Mouse (Mus musculus): ENCODE data around the gene Nkiras1. TPM values are rescaled to one million over a fixed set of nuclear protein-coding genes. Genes with fewer than 3 reads are reported as not detected.
A peak's percentile ranks its signal among the peaks of the same experiment; 100 is the strongest.

Nkiras1 gene
- total RNA-seq, 2 experiments from 2014 or later = 38.4 to 40.6 TPM

DNA sequence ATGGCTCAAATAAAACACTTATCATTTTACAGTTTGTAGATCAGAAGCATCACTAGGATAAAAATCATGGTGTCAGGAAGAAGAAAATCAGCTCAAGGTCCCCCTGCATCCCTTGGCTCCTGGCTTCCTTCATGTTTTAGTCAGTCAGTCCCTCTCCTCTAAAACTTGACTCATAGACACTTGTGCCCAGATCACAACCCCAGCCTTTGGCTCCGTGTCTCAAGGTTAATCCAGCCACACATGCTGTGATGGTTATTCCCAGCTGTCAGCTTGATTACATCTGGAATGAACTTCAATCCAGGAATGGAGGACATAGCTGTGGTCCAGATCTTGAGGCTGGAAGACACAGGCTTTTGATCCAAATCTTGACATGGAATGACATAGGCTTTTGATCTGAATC is 3.6 kb downstream of the Nkiras1 start:
- DNase-seq = no peak

DNA sequence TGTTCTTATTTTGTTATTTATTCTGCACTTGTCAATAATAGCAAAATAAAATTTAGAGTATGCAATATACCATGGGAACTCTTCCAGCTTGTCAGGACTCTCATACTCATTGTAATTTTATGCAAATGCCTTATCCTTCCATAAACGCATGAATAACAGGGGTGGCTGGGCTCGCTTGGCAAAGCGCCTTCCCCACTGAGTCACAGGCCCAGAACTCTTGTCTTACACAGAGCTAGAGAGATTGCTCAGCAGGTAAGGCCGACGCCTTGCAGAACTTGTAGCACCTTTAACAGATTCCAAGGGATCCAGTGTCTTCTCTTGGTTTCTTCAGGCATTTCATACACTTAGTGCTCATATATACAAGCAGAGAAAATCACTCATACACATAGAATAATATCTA is 9.4 kb downstream of the Nkiras1 start:
- DNase-seq = no peak

DNA sequence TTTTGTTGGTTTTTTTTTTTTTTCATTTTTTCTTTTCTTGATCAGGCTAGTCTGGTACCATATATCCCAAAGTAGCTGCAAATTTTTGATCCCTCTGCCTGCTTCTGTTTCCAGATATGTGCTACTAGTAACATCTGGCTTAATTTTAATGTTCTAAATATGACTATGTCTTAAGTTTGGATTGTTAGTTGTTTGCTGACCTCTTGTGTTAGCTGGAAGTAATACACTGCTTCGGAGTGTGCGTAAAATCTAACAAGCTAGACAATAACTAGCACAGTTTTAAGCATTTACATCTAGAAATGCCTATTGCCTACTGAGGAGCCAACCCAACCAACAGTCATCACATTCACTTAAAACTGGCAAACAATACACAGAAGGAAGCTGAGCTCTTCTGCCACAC is 13.6 kb downstream of the Nkiras1 start:
- DNase-seq = no peak

DNA sequence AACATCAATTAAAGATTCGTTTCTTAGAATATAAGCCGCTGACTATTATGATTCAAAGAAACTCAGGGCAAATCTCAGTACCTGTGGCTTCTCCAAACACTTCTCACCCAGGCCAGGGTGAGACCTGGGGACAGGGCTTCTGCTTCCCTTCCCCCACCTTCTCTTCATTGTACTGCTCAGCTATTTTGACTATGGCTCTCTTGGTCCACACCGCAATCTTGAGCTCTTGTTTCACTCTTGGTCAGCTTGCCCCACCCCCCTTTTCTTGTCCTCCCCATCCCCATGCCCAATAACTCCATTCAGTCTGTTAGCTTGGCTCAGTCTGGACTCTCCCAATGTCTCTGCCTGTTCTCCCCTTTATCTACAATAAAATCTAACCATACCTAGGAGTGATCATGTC is 14.5 kb downstream of the Nkiras1 start:
- no peak for DNase-seq

DNA sequence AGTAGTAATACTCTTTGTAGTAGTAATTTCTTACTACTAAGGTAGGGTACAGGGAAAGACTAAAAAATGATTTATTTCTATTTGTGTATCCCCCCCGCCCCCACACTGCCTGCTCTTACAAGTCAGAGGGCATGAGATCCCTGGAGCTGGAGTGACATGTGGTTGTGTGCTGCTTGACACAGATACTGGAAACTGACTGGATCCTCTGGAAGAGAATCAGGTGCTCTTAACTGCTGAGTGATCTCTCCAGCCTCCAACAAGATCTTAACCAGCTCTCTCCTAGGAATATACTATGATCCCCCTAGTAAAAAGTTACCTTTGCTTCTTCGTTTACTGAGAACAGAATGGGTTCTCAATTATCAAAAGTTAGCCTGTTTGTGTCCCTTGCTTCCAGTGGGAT is 15.5 kb downstream of the Nkiras1 start:
- no peak for DNase-seq

DNA sequence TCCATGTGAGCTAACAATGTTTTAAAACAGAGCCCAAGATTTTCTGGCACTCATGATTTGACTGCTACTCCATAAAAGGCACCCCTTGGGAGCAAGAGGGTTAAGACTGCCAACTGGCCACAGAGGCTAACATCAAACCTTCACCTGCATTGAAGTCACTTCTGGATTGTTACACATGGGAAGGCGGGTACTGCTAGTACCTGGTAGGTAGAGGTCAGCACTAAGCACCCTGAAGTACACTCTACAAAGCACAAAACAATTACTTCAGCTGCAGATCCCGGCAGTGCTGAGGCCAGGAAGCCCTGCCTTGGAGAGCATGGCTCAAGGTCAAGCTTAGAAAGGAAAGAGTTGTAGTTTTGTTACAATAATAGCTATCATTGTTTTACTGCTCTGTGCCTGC is 16.5 kb downstream of the Nkiras1 start:
- no peak for DNase-seq

DNA sequence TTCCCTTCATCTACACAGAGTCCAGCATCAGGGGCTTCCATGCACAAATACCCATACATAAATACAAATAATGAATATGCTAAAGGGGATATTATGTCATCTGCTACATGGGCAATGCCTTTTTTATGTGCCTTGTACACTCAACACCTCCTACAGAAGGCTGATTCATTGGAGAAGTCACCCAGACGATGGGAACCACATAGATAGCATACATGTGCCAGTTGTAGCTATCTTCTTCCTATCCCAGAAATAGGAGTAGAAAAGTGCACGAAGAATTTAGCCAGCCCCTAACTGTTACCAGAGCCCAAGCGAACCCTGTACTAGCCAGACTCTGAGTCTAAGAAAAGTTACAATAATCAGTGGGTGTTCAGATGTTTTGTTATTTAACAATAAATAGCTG is 21.2 kb downstream of the Nkiras1 start:
- DNase-seq = no peak

DNA sequence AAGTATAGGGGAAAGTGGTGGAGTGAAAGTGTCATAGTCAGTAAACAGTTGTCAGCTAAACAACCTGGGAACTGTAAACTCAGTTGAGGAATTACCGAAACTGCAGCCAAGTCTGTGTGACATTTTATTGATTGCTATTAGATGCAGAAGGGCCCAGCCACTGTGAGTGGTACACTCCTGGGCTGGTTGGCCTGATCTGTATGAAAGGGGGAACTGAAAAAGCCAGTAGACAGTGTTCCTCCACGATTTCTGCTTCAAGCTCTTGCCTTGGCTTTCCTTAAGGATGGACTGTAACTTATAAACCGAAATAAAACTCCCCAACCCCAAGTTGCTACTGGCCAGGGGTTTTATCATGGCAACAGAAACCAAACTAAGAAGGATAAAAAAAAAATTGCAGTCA is 21.6 kb downstream of the Nkiras1 start:
- no peak for DNase-seq

DNA sequence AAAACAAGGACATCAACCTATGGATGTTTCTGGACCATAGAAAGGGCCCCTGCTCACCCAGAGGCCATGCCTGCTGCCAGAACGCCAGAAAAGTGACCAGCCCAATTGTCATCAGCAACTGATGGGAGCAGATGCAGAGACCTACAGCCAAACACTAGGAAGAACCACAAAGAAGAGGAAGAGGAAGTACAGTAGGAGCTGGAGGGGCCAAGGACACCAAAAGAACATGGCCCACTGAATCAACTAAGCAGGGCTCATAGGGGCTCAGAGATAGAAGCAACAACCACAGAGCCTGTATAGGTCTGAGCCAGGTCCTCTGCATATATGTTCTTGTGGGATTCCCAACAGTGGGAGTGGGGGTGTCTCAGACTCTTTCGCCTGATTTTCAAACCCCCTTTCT is 26.5 kb downstream of the Nkiras1 start:
- no peak for DNase-seq

DNA sequence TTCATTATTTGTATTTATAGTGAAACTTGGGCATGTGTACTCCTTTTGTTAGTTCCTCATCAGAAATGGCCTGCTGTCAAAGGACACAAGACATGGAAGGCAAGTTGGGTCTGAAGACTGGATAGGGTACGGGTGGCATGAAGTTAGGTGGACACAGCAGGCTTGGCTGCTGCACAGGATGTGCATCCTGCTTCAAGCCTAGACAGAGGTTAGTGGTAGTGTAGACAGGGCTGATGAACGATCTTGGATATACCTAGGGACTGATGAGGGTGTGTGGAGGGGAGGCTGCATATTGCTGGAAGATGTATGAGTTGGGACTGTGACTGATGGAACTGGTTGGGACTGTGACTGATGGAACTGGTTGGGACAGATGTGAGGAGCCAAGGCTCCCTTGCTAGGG is 27.9 kb downstream of the Nkiras1 start:
- DNase-seq = no peak

DNA sequence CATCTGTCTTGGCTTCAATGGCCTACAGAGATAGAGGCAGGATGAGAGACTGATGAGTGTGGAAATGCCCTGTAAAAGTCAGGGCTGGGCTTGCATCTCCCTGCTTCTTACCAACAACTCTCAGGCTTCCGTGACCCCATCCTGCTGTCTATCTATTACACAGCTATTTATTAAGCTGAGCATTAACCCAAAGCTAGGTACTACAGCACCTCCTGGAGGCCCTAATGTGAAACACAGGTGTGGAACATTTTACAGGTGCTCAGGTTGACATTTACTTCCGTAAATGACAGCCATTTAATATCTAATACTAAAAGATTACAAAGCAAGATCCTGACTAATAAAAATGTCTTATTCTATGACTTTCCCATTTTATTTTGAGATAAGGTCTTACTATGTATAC is 29.7 kb downstream of the Nkiras1 start:
- no peak for DNase-seq

DNA sequence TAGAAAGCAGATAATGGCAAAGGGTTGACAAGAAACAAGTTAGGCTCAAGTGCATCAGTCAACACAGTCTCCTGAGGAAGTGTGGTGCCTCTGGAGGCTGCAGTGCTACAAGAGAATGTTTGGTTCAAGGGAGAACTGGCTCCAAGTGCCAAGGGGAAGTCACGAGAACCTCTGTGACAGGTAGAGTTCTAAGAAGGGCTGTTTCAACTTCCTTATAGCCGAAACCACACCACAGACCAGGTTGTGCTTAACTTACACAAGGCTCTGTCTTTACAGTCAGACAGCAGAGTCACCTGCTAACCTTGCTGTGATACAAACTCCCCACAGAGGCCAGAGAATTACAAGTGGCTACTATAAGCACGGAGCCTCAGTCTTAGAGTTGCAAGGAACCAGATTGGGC is 30.7 kb downstream of the Nkiras1 start:
- DNase-seq = no peak

DNA sequence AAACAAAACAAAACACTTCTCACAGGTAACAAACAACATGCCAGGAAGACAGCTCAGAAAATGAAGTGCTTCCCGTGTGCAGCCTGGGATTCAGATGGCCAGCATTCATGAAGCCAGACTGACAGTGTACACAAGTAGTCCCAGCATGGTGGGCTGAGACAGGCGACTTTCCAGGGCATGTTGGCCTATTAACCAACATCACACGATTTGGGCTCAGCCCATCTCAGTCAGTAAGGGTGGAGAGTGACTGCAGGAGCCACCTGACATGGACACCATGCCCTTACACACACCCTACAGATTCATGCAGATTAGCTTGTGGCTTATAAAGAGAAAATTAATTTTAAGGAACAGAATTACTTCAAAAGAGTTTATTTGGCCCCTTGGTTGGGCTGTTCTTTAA is 31.8 kb downstream of the Nkiras1 start:
- DNase-seq = no peak

DNA sequence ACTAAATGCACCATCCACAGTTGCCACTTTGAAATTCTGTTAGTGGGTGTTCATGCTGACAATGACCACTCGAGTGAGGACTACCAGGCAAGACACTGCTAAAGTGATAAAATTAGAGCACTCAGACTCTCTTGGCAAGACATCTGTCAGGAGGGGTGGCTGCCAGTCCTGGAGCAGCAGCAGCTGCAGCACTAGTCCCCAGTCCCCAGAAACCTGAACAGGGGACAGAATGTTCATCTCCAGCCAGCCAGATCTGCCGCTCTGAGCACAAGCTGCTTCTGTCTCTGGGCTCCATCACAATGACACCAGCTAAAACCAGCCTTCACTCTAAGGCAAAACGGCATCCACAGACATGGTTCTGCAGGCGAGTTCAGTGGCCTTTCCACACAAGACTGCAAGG is 32.3 kb downstream of the Nkiras1 start:
- peak; percentile 63 for DNase-seq

DNA sequence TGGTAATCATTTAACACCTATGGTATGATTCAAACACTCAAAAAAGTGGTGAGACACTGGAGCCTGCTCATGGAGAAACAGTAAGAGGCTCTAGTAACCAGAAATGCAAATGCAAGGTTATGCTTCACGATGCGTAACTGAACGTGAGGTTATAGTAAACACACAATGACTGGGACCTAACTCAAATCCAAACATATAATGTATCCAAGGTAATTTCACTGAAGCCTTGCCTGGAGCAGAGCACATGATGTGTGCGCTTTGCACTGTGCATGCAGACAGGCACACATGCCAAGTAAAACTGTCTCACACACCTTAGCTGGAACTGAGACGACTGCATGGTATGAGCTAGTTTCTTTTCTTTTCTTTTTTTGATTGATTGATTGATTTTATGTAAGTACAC is 33.2 kb downstream of the Nkiras1 start:
- no peak for DNase-seq

DNA sequence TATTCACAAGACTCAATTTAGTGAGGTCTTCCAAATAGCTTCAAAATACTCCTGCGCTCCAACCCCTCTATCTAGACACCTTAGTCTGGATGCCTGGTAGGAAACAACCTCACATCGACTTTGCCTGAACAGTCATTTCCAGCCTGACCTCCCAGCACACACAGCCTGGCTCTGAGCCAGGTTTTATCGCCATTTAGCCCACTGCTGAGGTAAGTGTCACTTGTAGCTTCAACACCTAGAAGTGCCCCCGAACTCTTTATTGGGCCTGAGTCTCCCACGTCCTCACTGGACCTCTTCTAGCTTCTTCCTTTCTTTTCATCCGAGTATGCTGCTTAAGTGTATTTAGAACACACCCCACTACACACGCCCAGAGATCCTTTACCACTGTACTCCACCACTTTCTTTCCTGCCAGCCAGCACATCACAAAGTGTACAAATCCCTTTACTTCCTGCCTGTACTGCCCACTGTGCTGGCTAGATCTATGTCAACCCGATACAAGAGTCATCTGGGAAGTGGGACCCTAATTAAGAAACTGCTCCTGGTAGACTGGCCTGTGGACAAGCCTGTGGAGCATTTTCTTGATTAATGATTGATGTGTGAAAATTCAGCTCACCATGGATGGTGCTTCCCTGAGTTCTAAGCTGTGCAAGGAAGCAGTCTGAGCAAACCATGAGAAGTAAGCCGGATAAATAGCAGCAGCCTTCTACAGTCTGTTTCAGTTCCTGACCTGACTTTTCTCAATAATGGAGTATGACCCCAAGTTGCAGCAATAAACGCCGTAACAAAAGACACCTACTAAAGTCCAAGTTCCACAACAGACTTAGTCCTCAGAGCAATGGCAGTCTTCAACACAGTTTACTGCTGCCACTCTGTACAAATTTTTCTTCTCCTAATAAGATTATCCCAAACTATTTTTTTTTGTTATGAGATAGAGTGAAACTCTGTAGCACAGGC is 46.8 kb downstream of the Nkiras1 start:
- no peak for DNase-seq

DNA sequence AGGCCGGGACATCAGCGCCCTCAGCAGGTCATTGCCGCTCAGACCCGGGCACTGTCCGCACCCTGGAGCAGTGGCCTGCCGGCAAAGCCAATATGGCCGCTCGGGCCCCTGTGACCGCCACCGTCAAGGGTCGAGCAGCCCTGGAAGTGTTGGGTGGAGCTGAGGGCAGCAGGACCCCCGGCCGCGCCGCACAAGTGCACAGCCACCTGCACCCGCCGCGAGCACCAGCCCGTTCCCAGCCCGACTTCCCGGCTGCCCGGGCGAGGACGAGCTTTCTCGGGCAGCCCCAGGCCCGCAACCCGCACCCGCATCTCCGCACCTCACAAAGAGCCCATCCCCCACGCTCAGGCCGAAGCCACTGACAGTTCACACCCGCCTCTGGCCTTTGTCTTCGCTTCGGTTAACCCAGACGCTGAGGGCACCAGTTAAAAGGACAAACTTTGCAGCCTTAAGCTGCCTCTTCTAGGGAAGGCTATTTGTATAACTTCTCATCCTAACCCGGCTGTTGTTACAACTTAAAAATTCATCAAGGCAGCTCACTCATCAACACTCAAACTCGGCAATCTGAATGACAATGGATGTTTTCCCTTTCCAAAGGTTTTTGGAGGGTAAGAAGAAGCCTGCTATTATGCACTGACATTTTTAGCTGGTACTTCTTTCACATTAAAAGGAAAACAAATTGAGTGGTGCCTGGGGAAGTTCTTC is 56.2 kb downstream of the Nkiras1 start:
- peak; percentile 38 for DNase-seq

DNA sequence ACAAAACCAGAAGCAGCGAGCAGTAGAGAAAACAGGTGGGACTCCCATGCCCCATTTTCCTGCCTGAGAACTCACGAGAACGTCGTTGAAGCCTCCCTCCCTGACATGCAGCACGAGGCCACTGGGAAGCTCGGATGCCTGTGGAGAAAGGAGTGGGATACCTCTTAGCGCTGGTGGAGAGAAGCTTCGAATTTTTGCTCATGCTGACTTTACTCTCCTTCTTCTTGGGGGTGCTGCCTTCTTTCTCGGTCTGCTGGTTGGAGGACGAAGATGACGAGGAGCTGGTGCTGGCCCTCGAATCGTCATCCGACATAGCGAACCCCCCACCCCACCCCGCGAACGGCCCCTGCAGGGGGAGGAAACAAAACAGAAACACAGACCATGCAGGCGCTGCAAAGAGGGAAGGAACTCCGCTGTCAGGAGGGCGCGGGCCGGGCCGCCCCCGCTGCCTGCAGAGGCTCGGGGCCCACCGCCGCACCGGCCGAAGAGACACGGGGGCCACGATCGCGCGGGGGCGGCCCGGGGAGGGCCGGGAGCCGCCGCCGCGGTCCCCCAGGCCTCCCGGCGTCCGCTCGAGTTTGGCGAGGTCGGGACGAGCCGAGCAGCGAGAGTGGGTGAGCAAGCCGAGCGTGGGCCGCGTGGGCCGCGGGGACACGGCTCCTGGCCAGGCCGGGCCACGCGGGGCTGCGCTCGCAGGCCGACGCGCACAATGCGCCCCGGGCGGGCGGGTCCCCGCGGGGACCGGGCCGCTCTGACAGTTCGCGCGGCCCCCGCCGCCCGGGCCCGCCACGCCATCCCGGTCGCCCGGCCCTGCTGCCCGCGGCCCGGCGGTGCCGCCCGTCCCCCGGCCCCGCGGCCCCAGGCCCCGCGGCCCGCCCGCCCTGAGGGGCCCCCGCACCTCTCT is 60.1 kb downstream of the Nkiras1 start:
- DNase-seq = peak; percentile 51

DNA sequence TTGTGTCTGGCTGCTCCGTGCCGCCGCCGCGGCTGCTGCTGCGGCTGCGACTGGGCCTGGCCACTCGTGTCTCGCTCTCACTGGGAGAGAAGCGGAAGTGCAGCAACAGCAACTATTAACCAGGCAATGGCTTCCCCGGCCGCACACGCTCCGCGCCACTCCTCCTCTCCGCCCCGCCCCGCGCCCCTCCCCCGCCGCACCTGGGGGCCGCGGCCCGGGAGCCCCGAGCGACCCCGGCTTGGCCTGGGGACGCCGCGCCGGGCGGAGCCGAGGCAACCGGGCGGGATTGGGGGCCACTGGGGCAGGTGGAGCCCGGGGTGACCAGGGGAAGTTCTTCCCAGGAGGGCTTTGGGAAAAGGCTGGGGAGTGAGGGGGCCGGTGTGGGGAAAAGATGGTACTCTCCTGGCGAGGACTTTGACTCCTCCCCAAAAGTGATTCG is 60.8 kb downstream of the Nkiras1 start, which contains the start of gene Ube2e1:
Gene Ube2e1 (minus strand): TSS at position 167 of the 439 bp plus-strand sequence.
- peak; percentile 66 for DNase-seq
